Mouse (Mus musculus): ENCODE data around the gene Lbx2. TPM values are rescaled to one million over a fixed set of nuclear protein-coding genes. Genes with fewer than 3 reads are reported as not detected.

Gene Lbx2
- polyA plus RNA-seq, 1 experiment from 2014 or later = not detected

DNA sequence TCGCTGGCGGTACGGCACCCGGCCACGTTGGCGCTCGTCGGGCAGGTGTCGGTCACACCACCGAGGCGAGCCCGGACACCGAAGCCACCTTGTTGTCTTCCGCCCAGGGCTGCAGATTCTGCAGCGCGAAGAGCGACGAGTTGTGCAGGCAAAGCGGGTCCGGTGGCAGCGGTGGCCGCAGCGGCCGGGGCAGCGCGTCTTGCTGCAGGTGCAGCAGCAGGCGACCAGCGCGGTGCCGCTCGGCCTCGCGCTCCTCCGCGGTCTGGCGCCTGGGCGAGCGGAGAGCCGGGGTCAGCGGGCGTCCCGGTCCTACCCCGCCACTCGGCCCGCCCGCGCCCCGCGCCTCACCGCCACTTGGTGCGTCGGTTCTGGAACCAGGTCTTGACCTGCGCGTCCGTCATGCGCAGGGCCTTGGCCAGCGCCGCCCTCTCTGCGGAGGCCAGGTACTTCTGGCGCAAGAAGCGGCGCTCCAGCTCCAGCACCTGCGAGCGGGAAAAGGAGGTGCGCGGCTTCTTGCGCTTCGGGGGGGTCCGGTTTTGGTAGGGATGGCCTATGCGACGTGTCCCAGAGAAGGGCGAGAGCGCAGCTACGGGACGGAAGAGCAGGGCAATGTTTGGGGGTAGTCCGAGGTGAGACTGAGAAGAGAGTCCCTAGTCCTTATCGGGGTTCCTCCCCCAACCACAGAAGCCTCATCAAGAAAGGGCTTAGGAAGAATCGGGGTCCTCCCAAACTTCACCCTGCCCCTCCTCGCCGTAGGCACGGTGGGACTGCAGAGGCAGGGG is 17.3 kb upstream of the Lbx2 start:
- WGBS = under 1% methylated on average over 81 of the region's 81 CpGs
- Histone ChIP-seq H3K9me3 (ENCODE audit: control insufficient read depth, low read length) (no peaks in the 10 kb centered on the region), H3K9ac (replicated peaks; ENCODE audit: low read length) (no peak overlapping the region), H3K27me3 (ENCODE audit: control insufficient read depth, insufficient read depth, low read length) (peaks cover 94% of the 10 kb centered on the region), H3K36me3 (ENCODE audit: control insufficient read depth, insufficient read depth, low read length) (no peaks in the 10 kb centered on the region), H3K4me3 (replicated peaks; ENCODE audit: low read depth, low read length) (peak overlapping the region; percentile 12), H3K4me1 (ENCODE audit: control insufficient read depth, insufficient read depth, low read length) (0 out of 2 replicates have a peak, but pooled peaks cover 3% of the 10 kb centered on the region), H3K4me2 (ENCODE audit: low read length) (peak overlapping the region; percentile 33; the same call in 1 of the 2 replicates), H3K27ac (replicated peaks; ENCODE audit: low read depth, low read length) (no peak overlapping the region)
- ATAC-seq (ENCODE audit: low FRiP score, low TSS enrichment) (no peak), DNase-seq (no peak)

GRCm38 (mm10) chr6:83069488-83070246 is 16.5 kb upstream of the Lbx2 start:
- no peak overlapping the region for H3K9ac ChIP-seq (replicated peaks; ENCODE audit: low read length)
- H3K27me3 ChIP-seq (ENCODE audit: control insufficient read depth, insufficient read depth, low read length) = peaks cover 93% of the 10 kb centered on the region
- 0 out of 2 replicates have a peak overlapping the region, but pooled peaks have one; percentile 10 for H3K4me2 ChIP-seq (ENCODE audit: low read length)
- under 1% methylated on average over 68 of the region's 69 CpGs for WGBS
- no peak overlapping the region for H3K27ac ChIP-seq (replicated peaks; ENCODE audit: low read depth, low read length)
- no peak for ATAC-seq (ENCODE audit: low FRiP score, low TSS enrichment)
- H3K4me3 ChIP-seq (replicated peaks; ENCODE audit: low read depth, low read length) = no peak overlapping the region
- no peaks in the 10 kb centered on the region for H3K36me3 ChIP-seq (ENCODE audit: control insufficient read depth, insufficient read depth, low read length)
- H3K4me1 ChIP-seq (ENCODE audit: control insufficient read depth, insufficient read depth, low read length) = 0 out of 2 replicates have a peak, but pooled peaks cover 3% of the 10 kb centered on the region
- no peaks in the 10 kb centered on the region for H3K9me3 ChIP-seq (ENCODE audit: control insufficient read depth, low read length)
- DNase-seq = no peak

DNA sequence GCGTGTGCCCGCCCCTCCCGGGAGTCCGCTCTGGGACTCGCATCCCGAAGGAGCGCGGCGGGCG is 16.1 kb upstream of the Lbx2 start, which contains the start of gene Tlx2:
Gene Tlx2, minus strand, starts transcription at position 47 of the 64 bp plus-strand sequence.
- H3K27ac ChIP-seq (replicated peaks; ENCODE audit: low read depth, low read length) = no peak within 1 kb of the TSS
- H3K9me3 ChIP-seq (ENCODE audit: control insufficient read depth, low read length) = no peaks in the 10 kb centered on the region
- DNase-seq (no peak), ATAC-seq (ENCODE audit: low FRiP score, low TSS enrichment) (no peak)
- under 1% methylated on average over 10 of the region's 10 CpGs for WGBS
- H3K9ac ChIP-seq (replicated peaks; ENCODE audit: low read length) = no peak within 1 kb of the TSS
- H3K4me1 ChIP-seq (ENCODE audit: control insufficient read depth, insufficient read depth, low read length) = 0 out of 2 replicates have a peak, but pooled peaks cover 3% of the 10 kb centered on the region
- peaks cover 93% of the 10 kb centered on the region for H3K27me3 ChIP-seq (ENCODE audit: control insufficient read depth, insufficient read depth, low read length)
- no peaks in the 10 kb centered on the region for H3K36me3 ChIP-seq (ENCODE audit: control insufficient read depth, insufficient read depth, low read length)
- H3K4me2 ChIP-seq (ENCODE audit: low read length) = 0 out of 2 replicates have a peak within 1 kb of the TSS, but pooled peaks have one; percentile 10
- no peak within 1 kb of the TSS; the same call in 1 of the 2 replicates for H3K4me3 ChIP-seq (replicated peaks; ENCODE audit: low read depth, low read length)

- Histone ChIP-seq H3K9me3 (ENCODE audit: control insufficient read depth, low read length) (no peaks in the 10 kb centered on the region), H3K27me3 (ENCODE audit: control insufficient read depth, insufficient read depth, low read length) (peaks cover 93% of the 10 kb centered on the region), H3K9ac (replicated peaks; ENCODE audit: low read length) (no peak overlapping the region), H3K4me1 (ENCODE audit: control insufficient read depth, insufficient read depth, low read length) (0 out of 2 replicates have a peak, but pooled peaks cover 3% of the 10 kb centered on the region), H3K27ac (replicated peaks; ENCODE audit: low read depth, low read length) (no peak overlapping the region), H3K4me2 (ENCODE audit: low read length) (0 out of 2 replicates have a peak overlapping the region, but pooled peaks have one; percentile 10), H3K36me3 (ENCODE audit: control insufficient read depth, insufficient read depth, low read length) (no peaks in the 10 kb centered on the region), H3K4me3 (replicated peaks; ENCODE audit: low read depth, low read length) (no peak overlapping the region)
- 0 out of 2 replicates have a peak, but pooled peaks have one; percentile 24 for ATAC-seq (ENCODE audit: low FRiP score, low TSS enrichment)
- peak; percentile 46 for DNase-seq
- under 1% methylated on average over 53 of the region's 58 CpGs for WGBS
Measured at GRCm38 (mm10) chr6:83070311-83071219, 15.6 kb upstream of the Lbx2 start.

DNA sequence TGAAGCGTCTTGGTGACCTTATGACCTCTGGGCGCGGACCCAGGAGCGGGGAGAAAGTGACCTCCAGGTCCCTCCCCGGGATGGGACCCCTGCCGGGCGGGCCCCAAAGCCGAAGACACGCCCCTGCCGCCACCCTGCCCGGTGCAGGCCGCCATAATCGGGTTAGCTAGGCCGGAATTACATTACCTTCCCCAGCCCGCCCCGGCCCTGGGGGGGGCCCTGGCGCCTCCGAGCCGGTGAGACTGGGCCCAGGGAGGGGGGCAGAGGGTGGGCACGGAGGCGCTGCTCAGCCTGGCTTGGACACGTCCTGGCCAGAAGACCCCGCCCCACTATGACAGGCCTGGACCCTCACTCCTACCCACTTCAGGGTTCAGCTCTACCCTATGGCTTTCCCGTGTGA is 14.9 kb upstream of the Lbx2 start:
- H3K9ac ChIP-seq (replicated peaks; ENCODE audit: low read length) = no peak overlapping the region
- no peak overlapping the region for H3K4me2 ChIP-seq (ENCODE audit: low read length)
- H3K36me3 ChIP-seq (ENCODE audit: control insufficient read depth, insufficient read depth, low read length) = no peaks in the 10 kb centered on the region
- no peak for DNase-seq
- H3K9me3 ChIP-seq (ENCODE audit: control insufficient read depth, low read length) = no peaks in the 10 kb centered on the region
- 0 out of 2 replicates have a peak, but pooled peaks cover 3% of the 10 kb centered on the region for H3K4me1 ChIP-seq (ENCODE audit: control insufficient read depth, insufficient read depth, low read length)
- peaks cover 94% of the 10 kb centered on the region for H3K27me3 ChIP-seq (ENCODE audit: control insufficient read depth, insufficient read depth, low read length)
- ATAC-seq (ENCODE audit: low FRiP score, low TSS enrichment) = no peak
- H3K27ac ChIP-seq (replicated peaks; ENCODE audit: low read depth, low read length) = no peak overlapping the region
- 2% methylated on average over 23 of the region's 24 CpGs for WGBS
- H3K4me3 ChIP-seq (replicated peaks; ENCODE audit: low read depth, low read length) = no peak overlapping the region

DNA sequence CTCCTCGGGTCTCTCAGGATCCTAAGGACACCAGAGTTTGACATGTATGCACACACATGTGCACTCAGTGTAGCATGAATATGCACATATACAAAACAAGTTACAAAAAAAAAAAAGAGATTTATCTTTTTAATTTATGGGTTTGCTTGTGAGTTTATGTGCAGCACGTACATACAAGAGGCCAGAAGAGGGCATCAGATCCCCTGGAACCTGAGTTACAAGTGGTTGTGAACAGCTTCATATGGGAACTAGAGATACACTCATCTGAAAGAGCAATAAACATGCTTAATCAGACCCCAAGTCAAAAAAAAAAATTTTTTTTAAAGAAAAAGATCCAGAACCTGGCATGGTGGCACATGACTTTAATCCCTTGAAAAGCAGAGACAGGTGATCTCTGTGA is 11.2 kb upstream of the Lbx2 start:
- 6% methylated on average over 2 of the region's 2 CpGs for WGBS
- Histone ChIP-seq H3K4me1 (ENCODE audit: control insufficient read depth, insufficient read depth, low read length) (peaks cover 17% of the 10 kb centered on the region), H3K9me3 (ENCODE audit: control insufficient read depth, low read length) (no peaks in the 10 kb centered on the region), H3K9ac (replicated peaks; ENCODE audit: low read length) (no peak overlapping the region), H3K4me2 (ENCODE audit: low read length) (no peak overlapping the region), H3K4me3 (replicated peaks; ENCODE audit: low read depth, low read length) (no peak overlapping the region), H3K27me3 (ENCODE audit: control insufficient read depth, insufficient read depth, low read length) (peaks cover 61% of the 10 kb centered on the region), H3K27ac (replicated peaks; ENCODE audit: low read depth, low read length) (no peak overlapping the region), H3K36me3 (ENCODE audit: control insufficient read depth, insufficient read depth, low read length) (peaks cover 1% of the 10 kb centered on the region)
- ATAC-seq (ENCODE audit: low FRiP score, low TSS enrichment) (no peak), DNase-seq (peak; percentile 8)

- WGBS = under 1% methylated on average over 54 of the region's 54 CpGs
Measured at GRCm38 (mm10) chr6:83077630-83078323, 8.4 kb upstream of the Lbx2 start, which contains the start of gene Pcgf1. Gene Pcgf1 (plus strand): TSS chr6:83077869.

More at GRCm38 (mm10) chr6:83077630-83078323, 8.4 kb upstream of the Lbx2 start, which contains the start of gene Pcgf1:
- Histone ChIP-seq H3K4me1 (ENCODE audit: control insufficient read depth, insufficient read depth, low read length) (peaks cover 14% of the 10 kb centered on the region), H3K9me3 (ENCODE audit: control insufficient read depth, low read length) (no peaks in the 10 kb centered on the region), H3K9ac (replicated peaks; ENCODE audit: low read length) (peak within 1 kb of the TSS; percentile 76), H3K36me3 (ENCODE audit: control insufficient read depth, insufficient read depth, low read length) (peaks cover 20% of the 10 kb centered on the region), H3K27ac (replicated peaks; ENCODE audit: low read depth, low read length) (peak within 1 kb of the TSS; percentile 93), H3K4me2 (ENCODE audit: low read length) (peak within 1 kb of the TSS; percentile 96), H3K4me3 (replicated peaks; ENCODE audit: low read depth, low read length) (peak within 1 kb of the TSS; percentile 67), H3K27me3 (ENCODE audit: control insufficient read depth, insufficient read depth, low read length) (peaks cover 39% of the 10 kb centered on the region)
- ATAC-seq (ENCODE audit: low FRiP score, low TSS enrichment) (peak; percentile 77), DNase-seq (peak; percentile 56)
